Mouse (Mus musculus): Measurements from ENCODE around the gene Slc45a3.

The Slc45a3 gene

DNA sequence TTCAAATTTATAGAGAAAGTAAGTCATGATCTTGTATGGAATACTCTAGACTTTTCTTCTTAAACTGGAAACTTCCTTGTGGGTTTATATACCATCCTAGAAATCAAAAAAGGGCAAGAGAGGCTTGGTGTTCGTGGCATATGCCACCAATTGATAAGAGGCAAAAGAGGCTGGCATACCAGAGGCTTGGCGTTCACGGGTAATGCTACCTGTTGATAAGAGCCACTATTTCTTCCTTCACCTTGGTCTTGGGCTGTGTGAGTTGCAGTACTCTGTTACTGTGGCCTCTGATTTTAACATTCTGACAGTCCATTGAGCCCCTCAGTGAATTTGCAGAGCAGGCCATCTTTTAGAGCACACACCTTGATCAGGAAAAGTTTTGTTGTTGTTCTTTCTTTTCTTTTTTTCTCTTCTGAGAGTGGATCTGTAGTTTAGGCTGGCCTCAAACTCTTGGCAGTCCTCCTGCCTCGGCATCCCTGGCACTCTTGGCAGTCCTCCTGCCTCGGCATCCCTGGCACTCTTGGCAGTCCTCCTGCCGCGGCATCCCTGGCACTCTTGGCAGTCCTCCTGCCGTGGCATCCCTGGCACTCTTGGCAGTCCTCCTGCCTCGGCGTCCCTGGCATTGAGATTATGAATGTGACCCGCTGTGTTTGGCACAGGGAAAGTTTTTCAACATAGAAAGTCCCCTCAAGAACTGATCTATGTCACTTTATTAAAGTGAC lies 64.3 kb downstream of the Slc45a3 start:
- no peak for DNase-seq (ENCODE audit: low spot score in 2 of 2)

- DNase-seq (ENCODE audit: low spot score in 2 of 2): no peak
Observed at GRCm38 (mm10) chr1:132027978-132028377, 65.2 kb downstream of the Slc45a3 start.

DNA sequence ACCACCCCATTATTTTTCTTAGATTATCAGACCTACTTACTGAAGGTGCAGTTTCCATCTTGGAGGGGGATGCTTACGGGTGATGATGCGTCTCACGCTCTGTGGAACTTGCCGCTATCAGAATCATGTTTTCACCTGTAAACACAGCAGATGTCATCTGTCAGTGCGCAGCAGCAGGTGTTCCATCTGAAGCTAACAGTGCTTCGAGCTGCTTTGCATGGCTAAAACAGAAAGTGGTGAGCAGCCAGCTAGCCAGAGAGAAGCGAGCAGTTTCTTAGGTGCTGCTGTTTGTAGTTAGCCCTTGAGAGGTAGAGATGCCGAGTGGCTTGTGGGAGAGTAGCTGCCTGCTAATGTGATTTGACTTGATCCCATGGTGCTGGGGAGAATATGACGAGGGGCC lies 65.6 kb downstream of the Slc45a3 start:
- DNase-seq (ENCODE audit: low spot score in 2 of 2): no peak

DNA sequence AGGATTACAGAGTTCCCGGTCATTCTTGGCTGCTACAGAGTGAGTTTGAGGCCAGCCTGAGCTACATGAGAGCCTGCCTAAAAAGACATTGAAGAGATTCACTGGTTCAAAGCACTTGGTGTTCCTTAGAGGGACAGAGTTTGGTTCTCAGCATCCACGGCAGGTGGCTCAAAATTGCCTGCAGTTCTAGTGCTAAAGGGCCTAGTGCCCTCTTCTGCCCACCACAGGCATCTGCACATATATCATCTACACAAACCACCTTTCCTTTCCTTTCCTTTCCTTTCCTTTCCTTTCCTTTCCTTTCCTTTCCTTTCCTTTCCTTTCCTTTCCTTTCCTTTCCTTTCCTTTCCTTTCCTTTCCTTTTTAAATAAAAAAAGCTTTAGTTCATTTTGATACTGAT lies 67.8 kb downstream of the Slc45a3 start:
- DNase-seq (ENCODE audit: low spot score in 2 of 2): no peak

DNA sequence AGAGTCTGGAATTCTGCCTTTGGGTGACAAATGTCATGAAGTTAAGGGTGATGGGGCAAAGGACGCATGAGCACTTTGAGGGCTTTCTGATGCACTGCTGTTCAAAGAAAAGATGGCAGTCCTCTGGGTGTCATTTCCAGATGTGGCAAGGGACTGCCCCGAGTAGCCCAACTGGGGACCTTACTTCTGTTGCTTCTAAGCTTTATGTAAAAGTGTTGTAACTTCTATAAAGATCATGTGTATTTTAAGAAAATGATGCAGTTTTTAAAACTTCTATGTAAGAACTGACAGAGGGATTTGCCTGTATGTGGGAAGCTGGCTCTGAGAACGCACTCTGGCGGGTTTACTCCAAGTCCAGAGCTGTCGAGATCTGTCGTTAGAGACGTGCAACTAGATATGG lies 69.4 kb downstream of the Slc45a3 start:
- no peak for DNase-seq (ENCODE audit: low spot score in 2 of 2)
